Mouse (Mus musculus): ENCODE data around the gene Klrc1.
"Not testable (repeated sequence)": the region's sequence is repeated elsewhere in the genome, so short reads cannot be mapped to it uniquely, and the experiment has no call there.

The Klrc1 gene

DNA sequence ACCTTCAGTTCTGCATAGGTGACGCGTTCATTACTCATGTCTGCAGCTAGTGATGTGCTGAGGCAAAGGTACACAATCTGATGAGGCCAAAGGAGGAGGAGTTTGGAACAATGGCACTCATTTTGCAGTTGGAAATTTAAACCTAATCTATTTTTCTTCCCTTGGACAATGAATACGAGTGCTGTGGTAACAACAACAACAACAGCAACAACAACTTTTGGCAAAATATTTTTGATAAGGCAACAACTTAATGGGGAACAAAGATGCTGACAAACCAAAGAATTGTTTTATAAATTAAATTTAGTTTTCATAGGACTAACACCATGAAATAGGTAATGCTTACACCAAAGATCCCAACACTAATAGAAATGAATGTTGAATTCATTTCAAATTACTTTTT lies at the start of gene Klrc1:
TSS of gene Klrc1 (minus strand) at position 101 of the 400 bp plus-strand sequence.
- DNase-seq (ENCODE audit: low spot score) = no peak

DNA sequence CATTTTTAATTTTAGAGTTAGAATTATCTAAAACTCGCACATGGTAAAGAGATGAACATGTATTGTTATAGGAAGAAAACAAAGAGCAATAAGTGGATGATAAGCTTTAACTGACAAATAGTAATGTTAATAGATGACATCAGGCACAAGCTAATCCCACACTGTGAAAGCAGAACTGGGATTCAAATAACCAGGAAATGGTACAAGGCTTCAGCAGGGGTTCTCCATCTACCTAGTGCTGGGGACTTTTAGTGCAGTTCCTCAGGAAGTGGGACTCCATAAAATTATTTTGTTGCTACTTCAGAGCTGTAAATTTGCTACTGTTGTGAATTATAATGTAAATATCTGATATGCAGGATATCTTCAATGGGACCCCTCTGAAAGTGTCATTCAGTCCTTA lies 48.5 kb upstream of the Klrc1 start:
- no peak for DNase-seq (ENCODE audit: low spot score)

DNA sequence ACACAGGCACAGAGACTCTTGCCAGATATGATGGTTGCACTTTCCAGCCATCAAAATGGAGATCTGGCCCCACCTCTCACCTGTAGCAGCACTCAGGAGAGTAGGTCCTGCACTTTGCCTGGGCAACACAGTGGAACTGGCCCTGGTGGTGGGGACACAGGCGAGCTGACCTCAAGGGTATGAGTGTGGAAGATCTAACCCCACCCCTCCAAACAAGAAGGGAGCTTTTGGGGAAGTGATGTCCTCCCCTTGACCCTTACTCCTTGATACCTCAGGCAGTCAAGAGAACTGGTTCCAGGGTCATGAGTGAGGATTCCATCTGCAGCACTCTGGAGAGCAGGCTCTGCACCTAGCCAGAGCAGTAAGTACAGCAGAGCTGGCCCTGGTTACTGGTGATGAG lies 42.6 kb upstream of the Klrc1 start:
- no peak for DNase-seq (ENCODE audit: low spot score)

DNA sequence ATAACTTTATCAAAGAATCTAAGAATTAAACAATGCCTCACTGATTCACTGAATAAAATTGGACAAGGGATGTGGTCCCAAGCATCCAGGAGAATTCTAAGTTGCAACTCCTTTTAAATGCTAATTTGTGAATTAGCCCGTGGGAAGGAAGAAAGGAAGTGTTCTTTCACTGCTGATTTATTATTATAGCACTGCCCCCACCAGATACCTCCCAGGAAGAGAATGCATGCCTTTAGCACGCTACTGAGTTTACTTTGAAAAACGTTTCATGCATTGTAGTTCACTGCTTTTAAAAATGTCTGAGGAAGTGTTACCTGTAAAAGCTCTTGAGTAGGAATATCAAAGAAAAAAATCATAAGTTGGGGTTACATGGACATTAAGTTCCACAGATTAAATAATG lies 41.7 kb upstream of the Klrc1 start:
- DNase-seq (ENCODE audit: low spot score) = no peak

DNA sequence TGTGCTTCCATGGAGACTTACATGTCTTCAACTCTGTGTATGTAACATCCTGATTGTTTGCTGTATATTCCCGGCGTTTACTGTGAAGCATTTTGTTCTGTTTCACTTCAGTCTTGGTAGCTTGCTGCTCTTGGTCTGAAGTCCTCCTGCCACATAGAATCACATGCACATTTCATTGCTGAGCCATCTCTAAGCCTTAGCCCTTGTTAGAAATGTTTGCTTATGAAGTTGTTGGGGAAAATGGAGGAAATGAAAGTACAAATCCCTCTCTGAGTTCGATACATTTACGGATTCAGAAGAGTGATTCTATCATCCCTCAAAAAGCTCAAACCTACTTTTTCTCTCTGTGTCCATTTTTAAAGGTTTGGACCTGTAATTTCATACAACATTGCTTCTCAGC lies 38.3 kb upstream of the Klrc1 start, which contains the start of gene Klri1:
TSS of gene Klri1 (minus strand) at position 101 of the 400 bp plus-strand sequence.
- DNase-seq (ENCODE audit: low spot score) = no peak

- no peak for DNase-seq (ENCODE audit: low spot score)
These were observed 34.8 kb upstream of the Klrc1 start for GRCm38 (mm10) chr6:129713566-129713965.

DNA sequence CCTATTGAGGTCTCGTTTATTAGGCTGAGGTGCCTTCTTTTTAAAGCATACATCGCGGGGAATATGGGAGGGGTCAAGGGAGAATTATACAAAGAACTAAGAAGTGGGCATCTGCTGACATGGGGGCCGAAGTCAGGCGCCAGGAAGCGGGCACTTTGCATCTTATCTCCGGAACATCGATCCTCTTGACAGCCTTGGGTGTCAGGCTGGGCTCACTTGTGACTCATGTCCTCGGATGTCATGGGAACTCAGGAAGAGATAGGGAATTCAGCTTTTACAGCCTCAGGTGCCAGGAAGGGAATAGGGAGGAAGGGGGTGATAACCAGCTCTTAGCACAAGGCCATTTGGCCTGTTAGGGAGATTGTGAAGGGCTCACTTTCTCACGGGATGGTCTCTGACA lies 12.7 kb upstream of the Klrc1 start:
- not testable (repeated sequence) for DNase-seq (ENCODE audit: low spot score)

DNA sequence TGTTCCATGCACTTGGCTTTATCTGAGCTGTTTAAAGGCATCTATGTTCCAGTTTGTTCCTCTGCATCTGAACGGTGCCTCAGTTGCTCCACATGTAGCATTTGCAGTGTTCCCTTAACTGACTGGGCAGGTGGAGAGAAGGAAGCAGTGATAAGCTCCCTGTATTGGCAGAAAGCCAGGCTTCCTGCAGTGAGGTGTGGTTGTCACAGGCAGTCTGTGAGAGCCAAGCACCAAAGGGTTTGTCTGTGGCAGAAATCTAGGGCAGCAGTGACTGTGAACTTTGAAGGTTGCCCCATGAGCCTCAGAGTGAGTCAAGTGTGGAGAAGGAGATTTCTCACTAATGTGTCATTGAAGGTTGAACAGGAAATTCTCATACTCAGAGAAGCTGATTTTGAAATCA lies 1.6 kb upstream of the Klrc1 start:
- no peak for DNase-seq (ENCODE audit: low spot score)

DNA sequence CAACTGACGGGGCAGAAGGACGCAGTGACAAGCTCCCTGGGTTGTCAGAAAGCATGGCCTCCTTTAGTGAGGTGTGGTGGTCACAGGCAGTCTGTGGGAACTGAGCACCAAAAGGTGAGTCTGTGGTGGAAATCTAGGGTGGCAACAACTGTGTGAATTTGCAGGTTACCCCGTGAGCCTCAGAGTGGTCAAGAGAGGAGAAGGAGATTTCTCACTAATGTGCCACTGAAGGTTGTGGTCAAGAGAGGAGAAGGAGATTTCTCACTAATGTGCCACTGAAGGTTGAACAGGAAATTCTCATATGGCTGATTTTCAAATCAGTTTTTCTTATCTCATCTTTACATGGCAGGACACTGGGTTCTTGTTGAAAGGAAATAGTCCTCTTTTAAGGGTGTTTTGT lies 17.5 kb downstream of the Klrc1 start:
- DNase-seq (ENCODE audit: low spot score) = not testable (repeated sequence)

DNA sequence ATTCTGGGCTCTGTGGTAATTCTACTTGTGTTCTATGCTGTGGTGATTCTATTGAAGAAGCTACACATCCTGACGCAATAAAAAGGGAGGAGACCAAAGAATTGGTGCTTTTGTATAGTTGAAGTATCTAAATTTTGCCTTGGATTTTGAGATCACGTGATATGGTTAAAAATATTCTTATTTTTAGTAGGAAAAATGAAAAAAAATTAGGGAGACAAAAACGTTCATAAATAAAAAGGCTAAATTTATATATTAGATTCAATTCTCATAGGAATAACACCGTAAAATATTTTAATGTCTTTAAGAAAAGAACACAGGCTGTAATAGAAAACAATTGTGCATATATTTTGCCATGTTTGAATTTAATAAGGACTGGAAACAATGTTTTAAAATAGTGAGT lies 18.2 kb downstream of the Klrc1 start, which contains the start of gene Klrc2:
TSS of gene Klrc2 (minus strand) at position 101 of the 400 bp plus-strand sequence.
- DNase-seq (ENCODE audit: low spot score) = not testable (repeated sequence)

GRCm38 (mm10) chr6:129644054-129644453 lies 34.7 kb downstream of the Klrc1 start:
- DNase-seq (ENCODE audit: low spot score) = not testable (repeated sequence)

- DNase-seq (ENCODE audit: low spot score) = not testable (repeated sequence)
These were observed 35.5 kb downstream of the Klrc1 start, which contains the start of gene Klrc3 for GRCm38 (mm10) chr6:129643237-129643636. TSS of gene Klrc3 (minus strand) at chr6:129643337.

GRCm38 (mm10) chr6:129631046-129631445 lies 47.7 kb downstream of the Klrc1 start:
- DNase-seq (ENCODE audit: low spot score) = not testable (repeated sequence)

DNA sequence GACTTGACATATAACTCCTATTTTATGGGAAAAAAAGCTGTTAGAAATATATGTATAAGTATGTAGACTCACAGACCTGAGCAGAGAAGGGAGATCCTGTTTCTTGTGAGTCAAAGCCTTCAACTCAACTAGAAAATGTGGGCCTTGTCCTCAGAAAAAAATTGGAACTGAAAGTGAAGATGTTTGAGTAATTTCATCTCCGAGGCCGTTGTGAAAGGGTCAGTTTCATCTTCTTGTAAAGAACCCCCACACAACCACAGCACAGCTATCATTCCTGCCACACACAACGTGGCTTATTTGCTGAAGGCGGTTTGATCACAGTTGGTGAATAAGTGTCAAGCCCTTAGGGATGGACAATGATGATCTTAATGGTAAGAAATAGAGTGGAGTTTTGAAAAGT lies 55.0 kb downstream of the Klrc1 start, which contains the start of gene Klrk1:
TSS of gene Klrk1 (minus strand) at position 130 of the 400 bp plus-strand sequence.
- no peak for DNase-seq (ENCODE audit: low spot score)
